Mouse (Mus musculus) layer of hippocampus, postnatal 36 days (tissue): ENCODE data around the gene Ncs1. TPM values are rescaled to one million over a fixed set of nuclear protein-coding genes. Genes with fewer than 3 reads are reported as not detected.

Experiments used
- DNase-seq, 2 experiments: peaks; one replicate each; pipeline ENCODE4 v3.0.0; 2022
- total RNA-seq, 2 experiments: library from RNA; stranded (reverse); gene quantifications; 2 replicates each; pipeline ENCODE4 v1.2.3; 2021

Gene Ncs1
- 100 to 1,000 TPM; 291 to 311 TPM for total RNA-seq

DNA sequence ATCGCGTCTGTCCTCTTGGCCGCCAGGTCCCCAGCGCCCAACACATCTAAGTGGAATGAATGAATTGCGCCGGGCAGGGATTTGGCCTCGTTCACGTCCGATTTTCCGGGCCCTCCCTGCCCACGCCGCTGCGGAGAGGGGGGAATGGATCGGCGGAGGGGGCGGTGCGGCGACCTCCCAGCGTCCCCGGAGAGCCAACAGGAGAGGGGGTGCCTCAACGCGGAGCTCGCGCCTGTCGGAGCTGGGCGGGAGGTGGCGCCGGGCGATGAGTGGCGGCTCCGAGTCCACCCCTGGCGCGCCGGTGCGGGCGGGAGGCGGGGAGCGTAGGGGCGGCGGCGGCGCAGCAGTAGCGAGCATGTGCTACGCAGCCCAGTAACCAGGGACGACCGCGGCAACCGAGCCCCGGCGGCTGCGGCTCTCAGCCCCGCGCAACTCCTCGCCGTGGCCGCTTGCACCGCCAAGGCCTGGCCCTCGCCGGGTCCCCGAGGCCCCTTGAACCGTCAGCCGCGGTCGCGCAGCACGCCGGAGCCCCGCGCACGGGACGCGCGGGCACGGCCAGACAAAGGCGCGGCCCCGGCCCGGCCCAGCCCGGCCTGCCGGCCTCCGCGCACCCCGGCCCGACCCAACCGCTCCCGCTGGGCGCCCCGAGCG, at the start of gene Ncs1:
Ncs1 (plus strand) TSS at position 333 of the 651 bp plus-strand sequence.
- DNase-seq = peak; percentile 88 to 89

DNA sequence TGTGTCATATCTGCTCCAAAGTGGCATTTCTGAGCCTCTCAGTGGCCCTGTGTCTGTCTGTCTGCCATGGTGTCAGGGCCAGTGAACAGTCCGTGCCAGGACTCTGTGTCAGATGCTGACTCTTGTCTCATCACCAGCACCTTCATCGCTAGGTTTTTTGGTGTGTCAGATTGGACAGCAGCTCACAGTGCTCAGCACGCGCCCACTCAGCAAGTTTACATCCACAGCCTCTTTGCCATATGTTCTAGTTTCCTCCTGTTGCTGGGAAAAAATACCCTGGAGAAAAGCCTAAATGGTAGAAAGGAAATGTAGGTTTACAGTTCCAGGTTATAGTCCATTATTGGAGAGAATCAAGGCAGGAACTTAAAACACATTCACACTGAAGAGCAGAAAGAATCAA, 47.0 kb upstream of the Ncs1 start:
- DNase-seq = no peak

DNA sequence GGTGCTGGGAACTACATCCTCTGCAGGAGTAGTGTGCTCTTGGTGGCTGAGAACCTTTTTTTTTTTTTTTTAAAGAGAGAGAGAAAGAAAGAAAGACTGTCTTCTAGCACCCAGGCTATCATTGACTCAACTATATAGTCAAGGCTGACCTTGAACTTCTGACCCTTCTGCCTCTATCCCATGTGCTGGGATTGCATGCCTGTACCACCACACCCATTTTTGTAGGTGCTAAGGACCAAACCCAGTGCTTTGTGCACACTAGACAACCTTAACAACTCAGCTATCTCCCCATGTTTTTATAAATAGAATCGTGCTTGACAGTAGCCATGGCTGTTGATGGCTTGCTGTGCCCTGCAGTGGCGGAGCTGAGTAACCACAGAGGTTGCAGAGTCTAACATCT, 45.6 kb upstream of the Ncs1 start:
- DNase-seq = no peak

DNA sequence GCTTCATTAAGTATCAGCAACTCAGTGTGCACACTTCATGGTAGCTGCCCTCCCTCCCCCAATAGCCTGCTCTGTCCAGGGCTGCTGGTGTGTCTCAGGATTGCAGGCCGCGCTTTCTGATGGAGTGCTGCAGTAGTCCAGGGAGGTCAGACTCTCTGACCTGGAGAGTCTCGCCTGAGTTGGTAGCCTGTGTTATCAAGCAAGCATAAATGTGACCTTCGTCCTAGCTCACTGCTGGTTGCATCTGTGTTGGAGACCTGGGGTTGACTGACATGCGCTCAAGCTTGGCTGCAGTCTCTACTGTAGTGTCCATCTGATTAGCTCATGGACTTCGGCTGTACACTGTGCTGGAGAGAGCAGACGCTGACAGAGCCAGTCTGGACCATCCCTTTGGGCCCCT, 43.8 kb upstream of the Ncs1 start:
- no peak for DNase-seq

DNA sequence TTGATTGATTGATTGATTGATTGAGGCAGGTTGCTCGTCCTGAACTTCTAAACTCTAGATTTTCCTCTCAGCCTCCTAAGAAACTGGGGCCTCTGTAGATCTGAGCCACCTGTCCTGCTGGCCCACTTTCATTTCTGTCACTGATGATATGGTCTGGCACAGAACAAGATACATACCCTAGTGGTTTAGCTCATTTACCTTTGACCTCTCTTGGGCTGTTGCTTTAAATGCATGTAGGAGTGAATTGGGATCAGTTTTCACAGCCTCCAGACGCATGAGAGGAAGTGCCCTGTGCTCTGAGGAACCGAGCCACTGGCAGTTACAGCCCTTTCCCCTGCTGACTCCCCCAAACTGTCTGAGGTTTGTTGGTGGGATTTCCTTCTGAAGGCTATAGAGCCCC, 43.3 kb upstream of the Ncs1 start:
- DNase-seq = no peak

DNA sequence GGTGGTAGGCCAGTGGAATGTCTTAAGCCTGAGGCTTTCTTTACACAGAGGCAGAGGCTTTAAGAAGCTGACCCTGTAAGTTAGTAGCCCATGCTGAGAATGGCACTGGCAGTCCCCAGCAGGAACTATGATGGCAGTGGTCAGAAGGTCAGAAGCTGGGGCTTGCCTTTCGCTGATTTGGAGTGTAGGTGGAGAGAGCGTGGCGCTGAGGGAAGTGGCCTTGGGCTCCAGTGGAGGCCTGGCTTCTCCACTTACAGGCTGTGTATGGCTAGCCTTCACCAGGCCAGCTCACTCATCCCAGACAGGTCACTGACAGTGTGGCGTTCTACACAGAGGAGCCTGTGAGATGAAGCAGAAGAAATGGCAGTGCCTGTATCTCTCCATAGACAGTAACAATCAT, 42.7 kb upstream of the Ncs1 start:
- DNase-seq = no peak

DNA sequence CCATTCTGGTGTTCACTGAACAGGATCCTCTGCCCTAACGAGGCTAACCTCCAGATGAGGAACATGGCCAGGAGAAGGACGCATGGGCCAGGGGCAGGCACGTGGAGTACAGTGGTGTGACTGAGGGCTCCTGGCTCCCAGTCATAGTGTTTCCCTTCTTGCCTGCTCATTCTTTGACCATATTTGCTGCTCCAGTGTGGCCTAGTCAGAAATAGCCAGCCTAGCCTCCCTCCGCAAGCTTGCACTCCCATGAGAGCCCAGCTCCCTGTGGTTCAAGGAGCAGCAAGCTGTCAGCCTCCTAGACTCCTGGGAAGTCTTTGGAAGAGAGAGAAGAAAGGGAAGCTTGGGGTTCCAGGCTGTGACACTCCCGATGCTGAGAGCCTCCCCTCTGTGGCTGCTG, 40.9 kb upstream of the Ncs1 start:
- no peak for DNase-seq

DNA sequence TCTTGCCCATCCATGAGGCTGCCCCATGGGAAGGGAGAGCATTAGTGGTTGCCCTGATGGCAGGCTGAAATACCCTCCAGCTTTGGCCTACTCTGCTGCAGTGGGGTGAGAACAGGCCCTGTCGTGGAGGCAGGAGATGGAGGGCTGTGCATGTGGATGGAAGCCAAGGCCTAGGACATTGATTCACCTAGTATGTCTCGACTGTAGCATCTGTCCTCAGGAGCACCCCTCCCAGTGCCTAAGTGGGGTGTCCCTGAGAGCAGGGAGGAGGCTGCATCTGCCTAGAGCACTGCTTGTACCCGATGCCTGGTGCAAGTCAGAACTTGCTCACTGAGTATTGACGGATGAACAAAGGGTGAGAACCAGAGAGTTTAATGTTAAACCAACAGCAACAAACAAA, 39.4 kb upstream of the Ncs1 start:
- DNase-seq = no peak

DNA sequence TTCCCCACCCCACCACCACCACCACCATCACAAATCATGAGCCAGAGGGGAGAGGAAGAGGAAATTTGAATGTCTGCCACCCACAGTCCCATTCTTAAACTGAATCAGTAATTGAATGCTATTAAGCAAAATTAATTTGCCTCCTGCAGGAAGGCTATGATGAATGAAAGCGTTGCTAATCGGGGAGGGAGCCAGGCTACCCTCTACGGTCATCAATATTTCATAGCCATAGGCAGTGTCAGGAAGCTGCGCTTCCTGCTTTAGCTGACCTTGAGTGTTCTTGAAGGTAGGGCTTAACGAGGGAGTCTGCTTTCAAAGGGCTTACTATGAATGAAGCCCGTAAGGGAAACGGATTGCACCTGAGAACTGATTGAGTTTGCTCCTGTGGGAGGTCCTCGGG, 38.7 kb upstream of the Ncs1 start:
- no peak for DNase-seq

DNA sequence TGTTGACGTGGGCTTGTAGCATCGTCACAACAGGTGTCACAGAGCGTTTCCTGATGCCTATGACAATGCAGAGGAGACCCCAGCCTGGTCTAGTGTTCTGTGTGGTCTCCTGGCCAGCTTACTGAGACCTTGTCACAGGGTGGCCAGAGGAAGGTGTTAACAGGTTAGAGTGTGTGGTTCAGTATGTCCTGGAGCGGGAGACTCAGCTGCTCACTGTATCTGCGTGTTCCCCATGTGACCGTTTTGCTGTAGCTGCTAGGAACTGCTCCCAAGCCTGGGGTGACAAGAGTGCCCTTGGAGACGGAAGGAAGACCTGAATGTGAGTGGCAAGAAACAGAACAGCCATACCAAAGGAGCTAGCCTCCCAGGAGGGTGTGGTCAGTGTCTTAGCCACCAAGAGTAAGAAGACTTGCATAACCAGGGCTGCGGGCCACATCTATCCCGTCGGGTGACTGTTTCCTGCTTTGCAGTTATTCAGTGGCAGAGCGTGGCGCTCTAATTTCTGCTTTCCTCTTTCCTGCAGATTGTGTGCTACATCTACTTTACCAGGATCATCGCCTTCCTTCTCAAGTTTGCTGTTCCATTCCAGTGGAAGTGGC, 37.0 kb upstream of the Ncs1 start:
- DNase-seq = no peak

DNA sequence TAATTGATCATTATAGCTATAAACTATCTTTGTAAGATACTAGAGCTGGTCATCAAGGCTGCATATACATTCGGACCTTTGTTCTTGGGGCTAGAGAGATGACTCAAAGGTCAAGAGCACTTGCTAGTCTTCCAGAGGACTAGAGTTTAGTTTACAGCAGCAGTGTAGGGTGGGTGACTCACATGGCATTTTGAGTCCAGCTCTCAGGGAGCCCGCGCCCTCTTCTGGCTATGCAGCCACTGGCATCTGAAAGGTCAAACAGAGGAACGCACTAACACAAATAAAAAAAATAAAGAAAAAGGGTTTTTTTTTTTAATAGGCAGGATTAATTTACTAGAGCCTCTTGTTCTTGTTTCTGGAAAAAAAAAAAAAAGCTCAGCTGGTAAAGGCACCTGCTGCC, 36.1 kb upstream of the Ncs1 start:
- no peak for DNase-seq

DNA sequence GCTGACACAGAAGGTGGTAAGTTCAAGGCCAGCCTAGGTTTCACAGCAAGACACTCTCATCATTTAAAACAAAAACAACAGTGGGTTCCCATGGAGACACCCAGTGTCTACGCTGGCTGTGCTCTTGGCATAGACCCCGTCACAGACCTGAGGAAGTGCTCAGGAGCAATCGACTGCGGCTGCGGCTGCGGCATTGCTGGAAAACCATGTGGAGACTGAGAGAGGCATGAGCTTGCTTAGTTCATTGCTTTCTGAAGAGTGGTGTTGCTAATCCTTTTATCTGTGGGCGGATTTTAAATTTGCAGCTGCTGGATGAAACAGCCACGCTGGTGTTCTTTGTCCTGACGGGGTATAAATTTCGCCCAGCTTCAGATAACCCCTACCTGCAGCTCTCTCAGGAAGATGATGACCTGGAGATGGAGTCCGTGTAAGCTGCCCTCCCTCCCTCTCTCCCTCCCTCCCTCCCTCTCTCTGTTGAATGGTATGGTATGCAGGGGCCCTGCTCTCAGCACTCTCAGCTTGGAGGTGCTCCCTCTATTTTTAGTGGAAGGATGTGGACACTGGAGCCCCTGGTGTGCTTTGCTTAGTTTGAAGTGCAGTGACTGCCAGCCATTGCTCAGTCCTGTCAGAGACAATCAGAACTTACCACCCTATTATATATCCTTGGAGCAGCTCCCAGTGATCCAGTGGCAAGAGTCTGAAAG, 35.3 kb upstream of the Ncs1 start:
- no peak for DNase-seq

DNA sequence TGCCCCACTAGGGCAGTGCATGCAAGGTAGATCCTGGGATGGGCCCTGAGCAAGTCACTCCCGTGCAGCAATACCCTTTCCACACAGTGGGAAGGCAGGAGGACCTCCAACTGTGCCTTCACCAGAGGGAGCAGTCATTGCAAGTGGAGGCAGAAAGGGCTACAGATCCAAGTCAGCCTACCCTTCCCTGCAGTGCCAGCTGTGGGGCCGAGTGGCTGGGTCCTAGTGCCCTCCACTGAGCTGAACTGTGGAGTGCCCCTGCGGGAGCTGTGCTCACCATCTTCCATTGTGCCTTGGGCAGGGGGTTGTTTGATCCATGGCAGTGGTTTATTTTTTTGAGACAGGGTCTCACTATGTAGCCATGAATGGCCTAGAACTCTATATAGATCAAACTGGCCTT, 34.4 kb upstream of the Ncs1 start:
- DNase-seq = no peak

DNA sequence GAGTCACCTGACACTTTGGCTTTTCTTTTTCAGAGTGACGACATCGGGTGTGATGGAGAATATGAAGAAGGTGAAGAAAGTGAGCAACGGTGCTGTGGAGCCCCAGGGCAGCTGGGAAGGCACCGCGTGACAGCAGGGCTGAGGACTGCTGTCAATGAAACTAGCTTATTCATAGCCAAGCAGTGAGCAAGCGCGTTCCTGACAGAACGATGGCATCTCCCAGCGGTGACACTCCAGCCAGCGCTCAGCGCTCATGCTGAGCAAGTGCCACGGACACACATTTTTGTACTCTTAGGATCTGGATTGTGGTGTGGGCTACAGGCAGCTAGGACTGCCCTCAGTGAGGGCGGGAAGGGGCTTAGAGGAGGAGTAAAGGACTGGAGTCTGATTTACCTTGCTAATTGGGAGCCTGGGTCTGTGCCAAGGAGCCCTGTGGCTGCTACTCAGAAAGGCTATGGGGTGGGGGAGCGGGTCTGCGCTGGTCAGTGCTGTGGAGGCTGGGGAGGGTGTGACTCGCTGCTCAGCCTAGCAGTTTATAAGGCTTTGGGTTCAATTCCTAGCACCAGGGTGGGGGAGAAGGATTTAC, 31.3 kb upstream of the Ncs1 start:
- no peak for DNase-seq

DNA sequence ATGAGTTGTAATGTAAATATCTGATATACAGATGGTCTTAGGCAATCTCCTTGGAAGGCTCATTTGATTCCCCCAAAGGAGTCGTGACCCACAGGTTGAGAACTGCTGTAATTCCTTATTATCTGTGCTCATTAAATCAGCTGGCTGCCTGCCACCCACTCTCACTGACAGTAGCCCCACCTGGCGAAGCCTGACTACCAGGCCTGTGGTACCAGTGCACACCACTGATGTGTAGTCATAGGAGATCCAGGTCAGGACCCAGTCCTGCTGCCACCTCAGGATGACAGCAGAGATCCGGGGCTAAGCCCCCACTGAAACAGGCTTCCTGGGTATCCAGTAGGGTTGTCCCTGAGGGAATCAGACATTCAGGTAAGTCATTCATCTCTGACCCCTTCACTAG, 27.0 kb upstream of the Ncs1 start:
- DNase-seq = no peak

DNA sequence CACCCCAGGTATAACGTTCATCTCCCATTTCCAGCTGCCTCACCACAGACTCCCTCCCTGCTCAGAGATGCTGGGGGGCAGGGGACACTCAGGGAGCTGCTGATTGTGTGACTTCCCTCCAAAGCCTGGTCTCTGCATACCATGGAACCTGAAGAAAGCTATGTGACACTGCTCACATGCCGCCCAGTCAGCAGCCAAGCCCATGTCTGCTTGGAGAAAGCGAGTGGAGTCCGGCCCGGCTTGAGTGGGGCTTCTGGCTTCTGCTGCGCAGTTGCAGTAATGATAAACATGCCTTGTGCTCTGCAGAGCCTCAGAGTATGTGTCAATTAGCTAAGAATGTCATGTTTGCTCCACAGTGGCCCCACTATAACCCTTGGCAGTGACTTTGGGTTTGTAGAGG, 26.2 kb upstream of the Ncs1 start:
- no peak for DNase-seq

DNA sequence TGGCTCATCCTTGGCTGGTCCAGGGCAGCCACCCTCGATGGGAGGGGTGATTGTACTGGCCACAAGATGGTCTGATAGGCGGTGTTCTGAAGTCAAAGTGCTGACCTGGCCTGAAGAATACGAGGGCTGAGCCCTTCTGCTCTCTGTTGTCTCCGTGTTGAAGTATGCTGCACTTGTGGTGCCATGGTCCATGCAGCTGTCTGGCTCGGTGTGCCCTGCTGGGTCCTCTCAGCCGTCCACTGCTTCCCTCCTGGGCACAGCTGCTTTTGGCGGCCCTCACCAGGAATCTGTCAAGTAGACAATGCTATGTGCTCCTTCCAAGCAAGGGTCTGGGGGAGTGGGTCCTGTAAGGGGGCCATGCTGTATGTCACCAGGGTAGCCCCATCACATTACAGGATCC, 24.8 kb upstream of the Ncs1 start:
- DNase-seq = no peak

DNA sequence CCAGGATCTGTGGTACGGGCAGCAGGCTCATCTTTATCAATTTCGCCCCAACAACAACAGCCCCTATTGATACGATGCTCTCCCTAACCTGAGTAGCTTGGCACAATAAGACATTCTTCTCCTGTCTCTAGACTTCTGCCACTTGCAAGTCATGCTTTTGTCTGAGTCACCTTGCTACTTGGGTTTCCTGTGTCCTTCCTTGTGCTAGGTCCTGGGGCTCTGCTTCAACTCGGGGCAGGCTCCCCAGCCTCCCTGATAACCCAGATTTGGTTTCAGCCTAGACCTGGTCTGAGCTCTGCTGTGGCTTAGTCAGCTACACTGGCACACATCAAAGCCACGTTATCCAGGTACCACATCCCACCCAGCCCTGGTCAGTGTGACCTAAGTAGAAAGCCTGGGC, 24.0 kb upstream of the Ncs1 start:
- DNase-seq = no peak

DNA sequence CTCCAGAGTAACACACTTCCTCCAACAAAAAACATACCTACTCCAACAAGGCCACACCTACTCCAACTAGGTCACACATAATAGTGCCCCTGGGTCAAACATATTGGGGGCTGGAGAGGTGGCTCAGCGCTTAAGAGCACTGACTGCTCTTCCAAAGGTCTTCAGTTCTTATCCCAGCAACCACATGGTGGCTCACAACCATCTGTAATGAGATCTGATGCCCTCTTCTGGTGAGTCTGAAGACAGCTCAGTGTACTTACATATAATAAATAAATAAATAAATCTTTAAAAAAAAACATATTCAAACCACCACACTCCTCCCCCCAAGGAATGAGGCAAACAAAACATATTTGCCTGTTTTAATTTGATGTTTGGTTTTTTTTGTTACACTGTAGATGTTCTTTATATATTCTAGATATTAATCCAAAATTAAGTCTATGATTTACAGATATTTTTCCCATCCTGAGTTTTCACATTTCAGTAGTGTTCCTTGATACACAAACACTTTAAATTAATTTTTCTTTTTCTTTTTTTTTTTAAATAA, 16.8 kb upstream of the Ncs1 start:
- DNase-seq = no peak

DNA sequence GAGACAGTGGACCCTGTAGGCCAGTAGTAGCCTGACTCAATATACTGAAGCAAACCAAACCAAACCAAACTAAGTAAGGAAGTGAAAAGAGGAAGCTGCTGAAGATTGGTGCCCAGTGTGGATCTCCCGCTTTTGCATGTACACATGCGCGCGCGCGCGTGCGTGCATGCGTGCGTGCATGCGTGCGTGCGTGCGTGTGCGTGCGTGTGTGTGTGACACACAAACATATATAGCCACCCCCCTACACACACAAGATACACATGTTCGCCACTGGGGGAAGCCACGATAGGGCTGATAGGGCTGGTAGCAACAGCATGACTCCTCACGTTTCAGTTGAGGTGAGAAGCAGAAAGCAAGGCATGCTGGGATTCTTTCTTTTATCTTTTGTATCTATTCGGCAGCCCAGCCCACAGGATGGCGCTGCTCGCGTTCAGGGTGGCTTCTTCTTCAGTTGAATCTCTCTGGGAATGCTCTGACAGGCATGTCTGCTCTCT, 6.4 kb upstream of the Ncs1 start:
- DNase-seq = peak in 1 of 2 experiments; percentile 18

DNA sequence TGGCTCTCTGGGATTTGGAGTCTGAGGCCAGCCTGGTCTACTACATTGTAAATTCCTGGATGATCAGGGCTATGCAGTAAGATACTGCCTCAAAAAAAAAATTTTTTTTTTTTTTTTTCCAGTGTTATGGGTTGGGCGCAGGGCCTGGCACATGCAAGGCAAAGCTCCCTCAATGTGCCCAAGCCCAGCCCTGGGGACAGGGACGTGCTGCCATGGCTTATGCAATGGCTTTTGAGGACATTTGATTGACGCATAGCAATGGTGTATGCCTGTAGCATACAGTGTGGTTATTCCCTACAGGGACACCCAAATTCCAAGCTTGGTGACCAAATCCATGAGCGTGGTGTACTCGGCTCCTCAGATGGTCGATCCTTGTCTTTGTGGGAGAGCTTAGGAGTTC, 5.8 kb upstream of the Ncs1 start:
- DNase-seq = peak in 1 of 2 experiments; percentile 1

DNA sequence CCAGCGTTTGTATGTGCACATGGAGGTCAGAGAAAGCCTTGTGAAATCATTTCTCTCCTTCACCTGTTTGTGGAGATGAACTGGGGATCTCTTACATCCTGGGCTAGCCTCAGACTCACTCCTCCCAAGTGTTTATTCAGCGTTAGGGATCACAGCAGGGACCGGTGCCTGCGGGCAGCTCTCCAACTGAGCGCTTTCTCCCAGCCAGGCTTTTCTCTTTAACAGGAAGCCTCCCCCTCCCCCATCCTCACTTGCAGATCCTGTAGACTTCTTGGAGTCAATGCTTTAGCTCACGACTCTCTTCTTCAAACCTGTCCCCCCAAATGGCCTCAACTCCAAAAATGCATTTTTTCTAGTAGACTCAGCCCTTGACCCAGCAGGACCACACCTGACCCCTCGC, 4.0 kb upstream of the Ncs1 start:
- peak in 1 of 2 experiments; percentile 9 for DNase-seq

DNA sequence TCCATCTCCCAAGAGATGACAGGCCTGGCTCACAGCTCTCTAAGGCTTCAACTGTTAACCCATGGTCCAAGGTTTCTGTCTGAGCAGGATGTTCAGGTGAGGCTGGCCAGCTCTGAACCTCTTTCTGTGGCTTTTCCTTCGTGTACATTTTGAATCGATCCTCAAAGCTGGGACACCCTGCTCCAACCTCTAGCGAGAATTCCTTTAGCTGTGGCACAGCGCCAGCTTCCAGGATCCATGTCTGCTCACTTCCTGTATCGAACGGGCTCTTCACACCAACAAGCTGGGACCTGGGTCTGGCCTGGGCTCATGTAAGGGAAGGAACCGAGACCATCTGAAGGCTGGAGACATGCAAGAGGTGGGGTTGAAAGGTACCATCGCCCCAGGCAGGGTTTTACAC, 1.4 kb upstream of the Ncs1 start:
- peak in 1 of 2 experiments; percentile 3 for DNase-seq
